Mouse (Mus musculus) midbrain, embryonic 11.5 days (tissue): Measurements from ENCODE around the gene Rptor. TPM values are rescaled to one million over a fixed set of nuclear protein-coding genes. Genes with fewer than 3 reads are reported as not detected.
A peak's percentile ranks its signal among the peaks of the same experiment; 100 is the strongest.

Source experiments
- ATAC-seq: fragments of 200-750 bp; cut with Nextera tagmentation; 2 replicates; pipeline ENCODE4 v1.8.0; 2017; ENCODE audit warnings: moderate TSS enrichment, moderate library complexity; ENCODE audit not compliant: low FRiP score
- DNase-seq: peaks from one replicate; pipeline ENCODE4 v3.0.0; 2015; ENCODE audit warnings: low spot score; ENCODE audit errors: missing footprints
- H3K27ac ChIP-seq: fragments of 300-500 bp; sonication (generic); 2 replicates; pipeline ENCODE4 v1.5.1; 2014; ENCODE audit warnings: low read depth, low read length
- H3K27me3 ChIP-seq: fragments of 300-500 bp; sonication (generic); 2 replicates; pipeline ENCODE4 v1.6.1; 2014; ENCODE audit warnings: mild to moderate bottlenecking, low read length, moderate library complexity, mixed read lengths; ENCODE audit not compliant: control insufficient read depth, insufficient read depth
- H3K36me3 ChIP-seq: fragments of 300-500 bp; sonication (generic); 2 replicates; pipeline ENCODE4 v1.6.1; 2014; ENCODE audit warnings: mild to moderate bottlenecking, low read length, moderate library complexity, mixed read lengths; ENCODE audit not compliant: control insufficient read depth, insufficient read depth
- H3K4me1 ChIP-seq: fragments of 300-500 bp; sonication (generic); 2 replicates; pipeline ENCODE4 v1.6.1; 2014; ENCODE audit warnings: low read length; ENCODE audit not compliant: control insufficient read depth, insufficient read depth
- H3K4me2 ChIP-seq: fragments of 300-500 bp; sonication (generic); 2 replicates; pipeline ENCODE4 v1.6.1; 2014; ENCODE audit warnings: mild to moderate bottlenecking, moderate library complexity
- H3K4me3 ChIP-seq: fragments of 300-500 bp; sonication (generic); 2 replicates; pipeline ENCODE4 v1.5.1; 2014; ENCODE audit warnings: low read depth, low read length
- H3K9ac ChIP-seq: fragments of 300-500 bp; sonication (generic); 2 replicates; pipeline ENCODE4 v1.6.1; 2014; ENCODE audit warnings: low read length
- H3K9me3 ChIP-seq: fragments of 300-500 bp; sonication (generic); 2 replicates; pipeline ENCODE4 v1.6.1; 2016; ENCODE audit warnings: low read length; ENCODE audit not compliant: control insufficient read depth
- WGBS: fragments of 180-500 bp; shearing (Covaris S2); extraction: QIAGEN DNeasy Blood & Tissue Kit; methylation state at CpG from one replicate; pipeline ENCODE4 v1.1.7; 2014; 5-methylcytosine and 5-hydroxymethylcytosine counted together
- polyA plus RNA-seq: library from polyadenylated mRNA; unstranded; fragments of >200 nt; fragmentation: Nextera tagmentation; extraction: Ambion mirVana; gene quantifications from 2 replicates; pipeline ENCODE4 v1.2.1, GENCODE M21; 2014

Gene Rptor
- polyA plus RNA-seq, 1 experiment from 2014 or later: 11.1 TPM

DNA sequence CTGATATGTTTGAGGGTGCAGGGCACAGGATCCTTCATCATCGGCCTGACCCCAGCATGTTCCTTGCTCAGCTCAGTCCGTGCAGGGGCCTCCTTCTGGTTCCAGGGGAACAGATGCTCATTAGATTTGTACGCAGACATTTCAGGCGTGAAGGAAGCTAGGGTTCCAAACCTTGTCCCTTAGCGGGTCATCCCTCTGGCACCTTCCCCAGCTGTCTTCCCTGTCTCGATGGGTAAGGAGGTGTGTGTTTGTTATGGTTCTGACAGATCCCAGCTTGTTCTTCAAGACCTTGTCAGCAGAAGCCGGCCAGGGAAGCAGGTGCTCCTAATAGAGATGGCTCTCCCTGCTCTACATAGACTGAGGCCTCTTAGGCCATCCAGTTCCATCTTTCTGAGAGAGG lies 37.7 kb upstream of the Rptor start:
- H3K27ac ChIP-seq: no peak overlapping the region
- ATAC-seq (no peak), DNase-seq (no peak)
- H3K27me3 ChIP-seq: peaks cover 14% of the 10 kb centered on the region
- H3K9me3 ChIP-seq: no peaks in the 10 kb centered on the region
- no peak overlapping the region for H3K4me3 ChIP-seq
- WGBS: 72% methylated on average over 7 of the region's 7 CpGs
- H3K36me3 ChIP-seq: no peaks in the 10 kb centered on the region
- no peaks in the 10 kb centered on the region for H3K4me1 ChIP-seq
- H3K4me2 ChIP-seq: no peak overlapping the region
- H3K9ac ChIP-seq: no peak overlapping the region

DNA sequence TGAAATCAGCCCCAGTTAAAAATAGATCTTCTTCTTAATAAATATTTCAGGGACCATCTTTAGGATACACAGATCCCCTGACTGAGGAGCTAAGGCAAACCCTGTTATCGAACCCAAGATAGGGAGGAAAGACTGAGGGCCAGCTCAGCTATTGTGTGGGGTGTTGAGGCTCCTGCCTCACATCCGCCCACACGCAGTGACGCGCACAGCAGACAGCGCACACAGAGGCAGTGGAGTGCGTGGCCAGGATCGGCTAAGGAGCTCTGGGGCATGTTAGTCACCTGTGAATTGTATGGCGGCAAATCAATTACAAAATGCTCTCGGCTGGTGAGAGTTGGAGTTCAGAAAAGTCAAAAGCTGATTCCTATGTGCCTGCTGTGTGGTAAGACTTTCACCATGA lies 37.0 kb upstream of the Rptor start:
- no peak for ATAC-seq
- H3K9ac ChIP-seq: no peak overlapping the region
- H3K27me3 ChIP-seq: peaks cover 11% of the 10 kb centered on the region
- H3K4me2 ChIP-seq: no peak overlapping the region
- no peaks in the 10 kb centered on the region for H3K4me1 ChIP-seq
- no peaks in the 10 kb centered on the region for H3K36me3 ChIP-seq
- WGBS: 49% methylated on average over 10 of the region's 10 CpGs
- no peaks in the 10 kb centered on the region for H3K9me3 ChIP-seq
- no peak overlapping the region for H3K4me3 ChIP-seq
- H3K27ac ChIP-seq: no peak overlapping the region
- no peak for DNase-seq

DNA sequence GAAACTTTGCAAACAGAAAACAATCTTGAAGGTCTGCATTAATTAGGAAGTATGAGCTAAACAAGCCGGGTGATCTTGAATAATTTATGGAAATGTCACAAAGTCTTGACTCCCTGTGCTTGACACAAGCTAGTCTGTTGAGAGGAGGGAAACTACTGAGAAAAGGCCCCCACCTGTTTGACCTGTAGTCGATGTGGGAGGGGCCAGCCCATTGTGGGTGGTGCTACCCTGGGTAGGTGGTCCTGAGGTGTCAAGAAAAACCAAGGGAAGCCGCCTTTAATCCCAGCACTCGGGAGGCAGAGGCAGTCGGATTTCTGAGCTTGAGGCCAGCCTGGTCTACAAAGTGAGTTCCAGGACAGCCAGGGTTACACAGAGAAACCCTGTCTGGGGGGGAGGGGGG lies 36.5 kb upstream of the Rptor start:
- Histone ChIP-seq H3K27ac (no peak overlapping the region), H3K9ac (no peak overlapping the region), H3K27me3 (peaks cover 11% of the 10 kb centered on the region), H3K4me3 (no peak overlapping the region), H3K4me1 (no peaks in the 10 kb centered on the region), H3K36me3 (no peaks in the 10 kb centered on the region), H3K9me3 (no peaks in the 10 kb centered on the region), H3K4me2 (no peak overlapping the region)
- no peak for DNase-seq
- no peak for ATAC-seq
- 62% methylated on average over 5 of the region's 5 CpGs for WGBS

DNA sequence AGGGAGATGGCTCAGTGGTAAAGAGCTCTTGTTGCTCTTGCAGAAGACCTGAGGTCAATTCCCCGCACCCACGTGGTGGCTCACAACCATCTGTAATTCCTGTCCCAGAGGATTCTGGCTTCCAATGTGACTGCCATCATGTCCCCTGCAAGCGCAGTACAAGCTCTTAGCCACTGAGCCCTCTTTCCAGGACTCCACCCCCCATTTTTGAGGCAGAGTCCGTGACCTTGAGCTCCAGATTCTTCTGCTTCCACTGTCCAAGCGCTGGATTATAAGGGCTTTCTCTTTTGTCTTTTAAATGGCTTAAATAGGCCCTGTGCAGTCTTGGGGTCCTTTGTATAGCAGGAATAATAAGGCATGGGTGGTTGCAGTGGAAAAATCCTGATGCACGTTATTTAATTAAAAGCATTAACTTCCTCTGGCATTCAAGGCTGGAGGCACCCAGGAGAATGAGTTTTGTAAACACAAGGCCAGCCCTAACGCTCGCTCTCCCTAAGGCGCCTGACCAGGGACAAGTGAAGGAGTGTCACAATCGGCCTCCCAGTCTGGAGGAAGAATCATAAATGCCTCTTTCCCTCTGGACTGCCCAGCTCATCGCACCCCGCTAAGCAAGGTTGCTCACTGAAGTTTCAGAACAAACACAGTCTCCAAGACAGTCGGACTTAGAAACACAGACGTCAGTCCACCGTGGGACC lies 30.2 kb upstream of the Rptor start:
- WGBS: 51% methylated on average over 15 of the region's 15 CpGs
- ATAC-seq: no peak
- Histone ChIP-seq H3K4me2 (no peak overlapping the region), H3K27me3 (no peaks in the 10 kb centered on the region; the same call in 1 of the 2 replicates), H3K4me3 (no peak overlapping the region), H3K9ac (no peak overlapping the region), H3K27ac (0 out of 2 replicates have a peak overlapping the region, but pooled peaks have one; percentile 22), H3K36me3 (no peaks in the 10 kb centered on the region), H3K4me1 (peaks cover 8% of the 10 kb centered on the region), H3K9me3 (no peaks in the 10 kb centered on the region)
- DNase-seq: no peak

DNA sequence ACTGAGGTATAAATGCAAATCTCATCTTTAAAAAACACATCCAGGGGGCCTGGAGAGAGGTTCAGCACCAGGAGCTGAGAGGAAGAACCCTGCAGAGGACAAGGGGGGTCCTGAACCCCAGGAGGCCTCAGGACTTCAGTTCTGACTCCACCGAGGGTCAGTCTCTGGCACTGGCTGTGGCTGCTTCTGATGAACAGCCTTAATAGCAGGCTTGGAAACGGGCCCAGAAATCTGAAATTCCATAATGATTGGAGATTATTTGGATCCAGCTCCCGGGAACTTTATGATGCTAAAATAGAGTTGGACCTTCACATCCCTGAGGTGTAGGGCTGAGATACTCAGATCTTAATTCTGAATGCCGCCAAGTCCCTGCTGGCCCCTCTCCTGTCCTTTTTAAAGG lies 25.9 kb upstream of the Rptor start:
- H3K4me3 ChIP-seq: no peak overlapping the region
- peaks cover 8% of the 10 kb centered on the region for H3K4me1 ChIP-seq
- peak; percentile 47 for DNase-seq
- no peaks in the 10 kb centered on the region for H3K9me3 ChIP-seq
- no peak for ATAC-seq
- H3K36me3 ChIP-seq: no peaks in the 10 kb centered on the region
- H3K9ac ChIP-seq: no peak overlapping the region
- WGBS: 29% methylated on average over 4 of the region's 4 CpGs
- H3K27ac ChIP-seq: no peak overlapping the region
- no peaks in the 10 kb centered on the region; the same call in 1 of the 2 replicates for H3K27me3 ChIP-seq
- H3K4me2 ChIP-seq: no peak overlapping the region

DNA sequence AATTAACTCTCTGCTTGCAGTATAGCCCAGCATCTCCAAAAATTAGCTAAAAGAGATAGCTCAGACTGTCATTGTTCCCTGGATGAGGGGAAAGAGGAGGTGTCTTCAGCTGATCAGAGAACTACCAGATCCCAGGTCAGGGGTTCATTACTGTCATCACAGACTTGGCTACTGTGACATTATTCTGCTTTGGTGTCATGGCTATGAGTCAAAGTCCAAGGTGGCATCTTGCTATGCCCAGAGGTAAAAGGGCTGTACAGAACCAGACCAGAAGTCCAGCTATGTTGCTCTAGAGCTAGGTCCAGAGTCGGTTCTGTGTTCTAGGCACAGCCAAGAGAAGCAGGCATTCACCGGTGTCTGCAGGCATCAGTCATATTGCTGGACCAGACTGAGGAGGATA lies 25.0 kb upstream of the Rptor start:
- Histone ChIP-seq H3K9ac (no peak overlapping the region), H3K4me1 (peaks cover 3% of the 10 kb centered on the region), H3K27me3 (no peaks in the 10 kb centered on the region; the same call in 1 of the 2 replicates), H3K4me3 (no peak overlapping the region), H3K9me3 (no peaks in the 10 kb centered on the region), H3K27ac (no peak overlapping the region), H3K36me3 (no peaks in the 10 kb centered on the region), H3K4me2 (no peak overlapping the region)
- WGBS: 85% methylated on average over 2 of the region's 2 CpGs
- DNase-seq (peak; percentile 53), ATAC-seq (no peak)

DNA sequence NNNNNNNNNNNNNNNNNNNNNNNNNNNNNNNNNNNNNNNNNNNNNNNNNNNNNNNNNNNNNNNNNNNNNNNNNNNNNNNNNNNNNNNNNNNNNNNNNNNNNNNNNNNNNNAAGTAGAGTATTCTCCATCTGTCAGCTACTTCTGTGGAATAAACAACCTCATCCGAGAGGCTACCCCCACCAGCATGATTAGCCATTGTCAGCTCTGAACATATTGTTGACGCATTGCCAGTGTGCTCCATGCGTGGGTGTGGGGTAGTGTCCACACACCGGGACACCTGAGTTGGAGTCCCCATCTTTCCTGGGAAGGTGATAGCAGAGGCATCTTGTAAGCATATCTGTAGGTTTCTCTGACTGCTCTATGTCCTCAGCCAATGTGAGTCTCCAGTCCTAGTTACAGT lies 16.2 kb upstream of the Rptor start:
- Histone ChIP-seq H3K4me3 (no peak overlapping the region), H3K4me1 (no peaks in the 10 kb centered on the region), H3K27ac (no peak overlapping the region), H3K36me3 (no peaks in the 10 kb centered on the region), H3K9ac (no peak overlapping the region), H3K27me3 (no peaks in the 10 kb centered on the region), H3K4me2 (no peak overlapping the region), H3K9me3 (no peaks in the 10 kb centered on the region)
- WGBS: 85% methylated on average over 4 of the region's 4 CpGs
- ATAC-seq: no peak
- DNase-seq: no peak

DNA sequence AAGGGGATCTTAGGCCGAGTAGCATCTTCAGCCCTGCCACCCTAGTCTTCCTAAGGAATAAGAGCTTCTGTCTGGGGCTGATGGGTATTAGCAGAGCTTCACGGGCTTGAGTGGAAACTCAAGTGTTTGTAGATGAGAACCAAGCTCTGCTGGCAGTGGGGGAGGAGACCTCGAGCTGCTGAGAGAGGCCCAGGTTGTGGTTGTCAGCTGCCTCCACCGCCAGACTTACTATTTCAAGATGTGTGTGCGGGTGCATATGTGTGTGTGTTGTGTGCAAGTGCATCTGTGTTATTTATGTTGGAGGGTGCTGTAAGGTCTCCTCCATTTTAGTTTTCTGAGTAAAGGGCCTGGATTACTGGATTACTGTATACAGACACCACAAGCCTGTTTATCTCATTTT lies 15.6 kb upstream of the Rptor start:
- H3K36me3 ChIP-seq: no peaks in the 10 kb centered on the region
- H3K4me3 ChIP-seq: no peak overlapping the region
- H3K27ac ChIP-seq: no peak overlapping the region
- DNase-seq (no peak), ATAC-seq (no peak)
- no peak overlapping the region for H3K4me2 ChIP-seq
- no peaks in the 10 kb centered on the region for H3K27me3 ChIP-seq
- H3K9ac ChIP-seq: no peak overlapping the region
- H3K4me1 ChIP-seq: no peaks in the 10 kb centered on the region
- no peaks in the 10 kb centered on the region for H3K9me3 ChIP-seq
- 76% methylated on average over 5 of the region's 5 CpGs for WGBS

DNA sequence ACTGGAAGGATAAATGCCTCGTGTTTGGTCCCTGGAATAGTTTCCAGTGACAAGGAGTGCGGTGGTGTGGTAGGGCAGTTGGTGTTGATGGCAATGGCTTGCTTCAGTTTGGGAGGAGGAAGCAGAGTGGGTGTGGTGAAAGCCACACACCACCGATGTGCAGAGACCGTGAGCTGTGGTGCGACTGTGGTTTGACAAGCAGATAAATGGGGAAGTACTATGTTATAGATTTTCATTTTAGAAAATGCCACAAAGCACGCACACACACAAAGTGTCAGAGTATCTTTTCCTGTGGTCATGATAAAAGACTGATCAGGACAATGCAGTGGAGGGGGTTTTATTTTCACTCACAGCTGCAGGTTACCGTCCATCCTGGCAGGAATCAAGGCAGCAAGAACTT lies 13.5 kb upstream of the Rptor start:
- 89% methylated on average over 7 of the region's 7 CpGs for WGBS
- no peak for DNase-seq
- Histone ChIP-seq H3K9ac (no peak overlapping the region), H3K4me1 (no peaks in the 10 kb centered on the region), H3K27ac (no peak overlapping the region), H3K4me3 (no peak overlapping the region), H3K4me2 (no peak overlapping the region), H3K36me3 (no peaks in the 10 kb centered on the region), H3K9me3 (no peaks in the 10 kb centered on the region), H3K27me3 (no peaks in the 10 kb centered on the region)
- ATAC-seq: no peak
